Mouse (Mus musculus) myocyte (in vitro differentiated cells): ENCODE measurements around the gene Mlkl. TPM values are rescaled to one million over a fixed set of nuclear protein-coding genes. Genes with fewer than 3 reads are reported as not detected.

ENCODE experiments used
- H3K27me3 ChIP-seq: one replicate; pipeline ENCODE4 v1.6.1; 2011; ENCODE audit not compliant: control insufficient read depth, insufficient read depth, insufficient read length
- H3K36me3 ChIP-seq: one replicate; pipeline ENCODE4 v1.6.1; 2011; ENCODE audit not compliant: control insufficient read depth, insufficient read depth
- H3K4me2 ChIP-seq: one replicate; pipeline ENCODE4 v1.6.1; 2011; ENCODE audit warnings: low read depth, control low read depth
- H3K4me3 ChIP-seq: one replicate; pipeline ENCODE4 v1.5.1; 2011; ENCODE audit warnings: mild to moderate bottlenecking, control low read depth, moderate library complexity
- H3K79me2 ChIP-seq: one replicate; pipeline ENCODE4 v1.6.1; 2011; ENCODE audit not compliant: control insufficient read depth, insufficient read depth
- H3ac ChIP-seq: one replicate; pipeline ENCODE4 v1.6.1; 2011; ENCODE audit not compliant: control insufficient read depth, insufficient read length
- CEBPB ChIP-seq: IDR thresholded peaks from 2 replicates; pipeline ENCODE4 v1.6.1; 2011; ENCODE audit warnings: mild to moderate bottlenecking, moderate library complexity; ENCODE audit not compliant: poor library complexity, insufficient read depth, severe bottlenecking
- E2F4 ChIP-seq: IDR thresholded peaks from one replicate; pipeline ENCODE4 v1.6.1; 2011; ENCODE audit warnings: mild to moderate bottlenecking, control low read depth, moderate library complexity; ENCODE audit not compliant: insufficient read depth
- MAX ChIP-seq: IDR thresholded peaks from one replicate; pipeline ENCODE4 v1.6.1; 2011; ENCODE audit warnings: low read depth, mild to moderate bottlenecking, control low read depth
- MYOD1 ChIP-seq, 3 experiments: IDR thresholded peaks; one replicate each; pipeline ENCODE4 v1.6.1; 2011; ENCODE audit warnings: control low read depth in 2 of 3, low read depth in 2 of 3, mild to moderate bottlenecking in 2 of 3, moderate library complexity in 1 of 3; ENCODE audit not compliant: insufficient read length in 2 of 3, control insufficient read depth in 1 of 3
- MYOG ChIP-seq, 3 experiments: IDR thresholded peaks; one replicate each; pipeline ENCODE4 v1.6.1; 2011; ENCODE audit warnings: control low read depth in 2 of 3, low read depth in 2 of 3, mild to moderate bottlenecking in 2 of 3; ENCODE audit not compliant: insufficient read length in 2 of 3, control insufficient read depth in 1 of 3, insufficient read depth in 1 of 3
- POLR2A ChIP-seq: IDR thresholded peaks from one replicate; pipeline ENCODE4 v1.6.1; 2011; ENCODE audit warnings: low read depth, mild to moderate bottlenecking, control low read depth, moderate library complexity; ENCODE audit not compliant: insufficient read length
- POLR2AphosphoS2 ChIP-seq: IDR thresholded peaks from one replicate; pipeline ENCODE4 v1.6.1; 2011; ENCODE audit warnings: low read depth, control low read depth; ENCODE audit not compliant: insufficient read length
- REST ChIP-seq: IDR thresholded peaks from one replicate; pipeline ENCODE4 v1.6.1; 2011; ENCODE audit warnings: mild to moderate bottlenecking, control low read depth, moderate library complexity; ENCODE audit not compliant: insufficient read depth, insufficient read length
- SRF ChIP-seq: IDR thresholded peaks from one replicate; pipeline ENCODE4 v1.6.1; 2011; ENCODE audit warnings: low read depth; ENCODE audit not compliant: control insufficient read depth, insufficient read length
- TCF12 ChIP-seq: IDR thresholded peaks from one replicate; pipeline ENCODE4 v1.6.1; 2011; ENCODE audit warnings: mild to moderate bottlenecking, control low read depth; ENCODE audit not compliant: poor library complexity, insufficient read depth, severe bottlenecking
- TCF3 ChIP-seq: IDR thresholded peaks from one replicate; pipeline ENCODE4 v1.6.1; 2011; ENCODE audit warnings: low read depth, control low read depth; ENCODE audit not compliant: insufficient read length
- USF1 ChIP-seq: IDR thresholded peaks from one replicate; pipeline ENCODE4 v1.6.1; 2011; ENCODE audit warnings: low read depth, mild to moderate bottlenecking, control low read depth, moderate library complexity
- polyA plus RNA-seq: library from polyadenylated mRNA; unstranded; fragments of >200 nt; fragmentation: generic; extraction: Trizol; gene quantifications from one replicate; pipeline ENCODE4 v1.2.1, GENCODE M21; 2012; ENCODE audit warnings: missing spikeins

Mlkl gene
- polyA plus RNA-seq, result 14.5 TPM

- Histone ChIP-seq H3K4me2 (peak within 1 kb of the TSS; percentile 63), H3ac (peak within 1 kb of the TSS; percentile 7), H3K4me3 (peak within 1 kb of the TSS; percentile 50), H3K36me3 (no peaks in the 10 kb centered on the region), H3K27me3 (no peaks in the 10 kb centered on the region), H3K79me2 (no peaks in the 10 kb centered on the region)
- TF ChIP-seq TCF12 (no peak), MAX (no peak), SRF (no peak), MYOD1 (IDR thresholded peaks at IDR 0.05; ENCODE audit: control insufficient read depth in 1 of 3, insufficient read length in 2 of 3, low read depth in 2 of 3) (no peak), POLR2AphosphoS2 (no peak), MYOG (IDR thresholded peaks at IDR 0.05; ENCODE audit: control insufficient read depth in 1 of 3, insufficient read depth in 1 of 3, insufficient read length in 2 of 3, low read depth in 2 of 3) (no peak), POLR2A (peak; percentile 43), REST (no peak), CEBPB (no peak)
Observed at GRCm38 (mm10) chr8:111337890-111338347, at the start of gene Mlkl. TSS of gene Mlkl (minus strand) at chr8:111338177.

DNA sequence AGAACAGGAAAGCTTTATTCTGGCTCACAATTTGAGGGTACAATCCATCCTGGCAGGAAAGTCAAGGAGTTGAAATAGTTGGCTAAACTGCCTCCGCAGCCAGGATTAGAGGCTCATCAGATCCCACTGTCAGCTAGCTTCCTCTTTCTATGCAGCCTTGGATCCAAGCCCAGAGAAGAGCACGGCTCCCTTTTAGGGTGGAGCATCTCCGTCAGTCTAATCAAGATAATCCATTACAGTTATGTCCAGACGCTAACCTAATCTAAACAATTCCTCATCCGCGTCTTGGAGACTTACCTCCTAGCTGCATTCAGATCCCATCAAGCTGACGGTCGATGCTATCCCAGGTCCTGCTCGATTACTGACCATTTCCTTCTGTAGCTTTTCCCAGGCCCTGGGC, 47.9 kb upstream of the Mlkl start:
- H3ac ChIP-seq, result no peak overlapping the region
- no peak overlapping the region for H3K4me2 ChIP-seq
- no peaks in the 10 kb centered on the region for H3K79me2 ChIP-seq
- H3K36me3 ChIP-seq, result no peaks in the 10 kb centered on the region
- peaks cover 17% of the 10 kb centered on the region for H3K27me3 ChIP-seq
- no peak overlapping the region for H3K4me3 ChIP-seq
- TF ChIP-seq MYOG (IDR thresholded peaks at IDR 0.05; ENCODE audit: control insufficient read depth in 1 of 3, insufficient read depth in 1 of 3, insufficient read length in 2 of 3, low read depth in 2 of 3) (no peak), POLR2A (no peak), E2F4 (no peak), MYOD1 (IDR thresholded peaks at IDR 0.05; ENCODE audit: control insufficient read depth in 1 of 3, insufficient read length in 2 of 3, low read depth in 2 of 3) (no peak), SRF (no peak), CEBPB (no peak), TCF3 (no peak)

GRCm38 (mm10) chr8:111384628-111385027, 46.7 kb upstream of the Mlkl start:
- TF ChIP-seq POLR2AphosphoS2 (no peak), TCF12 (no peak), MAX (no peak), E2F4 (no peak), MYOD1 (IDR thresholded peaks at IDR 0.05; ENCODE audit: control insufficient read depth in 1 of 3, insufficient read length in 2 of 3, low read depth in 2 of 3) (no peak), USF1 (no peak), POLR2A (no peak), REST (no peak), CEBPB (no peak), MYOG (IDR thresholded peaks at IDR 0.05; ENCODE audit: control insufficient read depth in 1 of 3, insufficient read depth in 1 of 3, insufficient read length in 2 of 3, low read depth in 2 of 3) (no peak), TCF3 (no peak), SRF (no peak)

GRCm38 (mm10) chr8:111375192-111375591, 37.2 kb upstream of the Mlkl start:
- no peak overlapping the region for H3ac ChIP-seq
- peaks cover 14% of the 10 kb centered on the region for H3K27me3 ChIP-seq
- no peaks in the 10 kb centered on the region for H3K36me3 ChIP-seq
- no peaks in the 10 kb centered on the region for H3K79me2 ChIP-seq
- H3K4me2 ChIP-seq, result no peak overlapping the region
- TF ChIP-seq POLR2AphosphoS2, result no peak
- no peak overlapping the region for H3K4me3 ChIP-seq

More at GRCm38 (mm10) chr8:111384628-111385027, 46.7 kb upstream of the Mlkl start:
- Histone ChIP-seq H3K4me3 (no peak overlapping the region), H3K79me2 (no peaks in the 10 kb centered on the region), H3K4me2 (no peak overlapping the region), H3K27me3 (peaks cover 24% of the 10 kb centered on the region), H3K36me3 (no peaks in the 10 kb centered on the region), H3ac (no peak overlapping the region)

DNA sequence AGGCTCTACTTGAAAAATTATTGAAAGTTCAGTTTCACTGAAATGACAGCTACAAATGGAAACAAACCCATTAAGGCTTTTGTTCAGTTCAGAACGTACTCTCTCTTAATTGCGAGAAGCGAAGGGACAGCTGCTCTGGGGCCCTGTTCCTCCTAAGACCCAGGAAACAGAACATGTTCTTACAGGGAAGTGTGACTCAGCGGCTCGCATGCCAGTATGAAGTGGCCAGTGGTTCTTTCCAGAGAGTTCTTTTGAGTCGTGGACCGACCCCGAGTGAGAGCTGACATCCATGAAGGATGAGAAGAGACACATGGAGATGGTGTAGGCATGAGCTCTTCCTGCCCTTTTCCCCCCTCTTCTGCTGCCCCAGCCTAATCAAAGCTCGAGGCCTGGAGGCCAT, 31.7 kb upstream of the Mlkl start:
- H3K4me3 ChIP-seq, result no peak overlapping the region
- no peak for TF ChIP-seq SRF
- no peak for TF ChIP-seq TCF12
- no peak for TF ChIP-seq MYOD1 (IDR thresholded peaks at IDR 0.05; ENCODE audit: control insufficient read depth in 1 of 3, insufficient read length in 2 of 3, low read depth in 2 of 3)
- TF ChIP-seq USF1, result no peak
- peaks cover 11% of the 10 kb centered on the region for H3K27me3 ChIP-seq

More for the DNA sequence above, 31.7 kb upstream of the Mlkl start:
- Histone ChIP-seq H3K4me2 (no peak overlapping the region), H3K36me3 (no peaks in the 10 kb centered on the region), H3K79me2 (no peaks in the 10 kb centered on the region), H3ac (no peak overlapping the region)
